Mouse (Mus musculus) C2C12 (cell line): Measurements from ENCODE around the gene Pafah1b2.

Source experiments
- CEBPB ChIP-seq: IDR thresholded peaks from one replicate; pipeline ENCODE4 v1.6.1; 2011; ENCODE audit warnings: low read depth, mild to moderate bottlenecking, control low read depth, moderate library complexity
- CTCF ChIP-seq: IDR thresholded peaks from one replicate; pipeline ENCODE4 v1.5.1; 2011; ENCODE audit not compliant: control insufficient read depth, insufficient read depth, insufficient read length
- MAX ChIP-seq: IDR thresholded peaks from one replicate; pipeline ENCODE4 v1.6.1; 2011; ENCODE audit warnings: mild to moderate bottlenecking, control low read depth
- MYOD1 ChIP-seq: IDR thresholded peaks from one replicate; pipeline ENCODE4 v1.6.1; 2011; ENCODE audit warnings: low read depth; ENCODE audit not compliant: control insufficient read depth, insufficient read length
- USF1 ChIP-seq: IDR thresholded peaks from one replicate; pipeline ENCODE4 v1.6.1; 2011; ENCODE audit warnings: low read depth, mild to moderate bottlenecking, control low read depth, moderate library complexity

DNA sequence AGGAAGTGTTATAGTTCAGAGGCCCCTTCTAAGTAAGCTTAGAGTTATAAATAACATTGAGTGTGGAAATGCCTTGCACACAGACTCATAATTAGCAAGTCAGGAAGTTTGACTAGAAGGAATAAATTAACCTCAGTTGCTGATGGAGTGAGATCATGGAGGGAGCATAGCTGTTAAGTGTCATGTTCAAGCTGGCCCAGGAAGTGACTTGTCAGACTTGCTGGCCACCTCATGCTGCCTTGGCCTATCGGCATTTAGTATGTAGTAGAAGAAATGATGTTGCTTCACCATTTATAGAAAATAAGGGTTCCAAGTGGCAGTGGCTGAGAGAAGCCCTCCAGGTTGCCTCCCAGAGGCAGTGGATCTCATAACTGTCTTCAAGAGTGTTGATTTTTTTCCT is 20.6 kb upstream of the Pafah1b2 start:
- no peak for TF ChIP-seq CTCF
- TF ChIP-seq USF1: no peak
- no peak for TF ChIP-seq MYOD1
- TF ChIP-seq CEBPB: no peak
- no peak for TF ChIP-seq MAX
